Mouse (Mus musculus): ENCODE data around the gene Fzd2. TPM values are rescaled to one million over a fixed set of nuclear protein-coding genes. Genes with fewer than 3 reads are reported as not detected.

The Fzd2 gene
- polyA plus RNA-seq, 1 experiment from 2014 or later = 6.0 TPM

- 85% methylated on average over 13 of the region's 13 CpGs for WGBS
- H3K4me2 ChIP-seq (ENCODE audit: low read length) = no peak overlapping the region
- H3K36me3 ChIP-seq (ENCODE audit: control insufficient read depth, insufficient read depth, low read length) = no peaks in the 10 kb centered on the region
- H3K9me3 ChIP-seq (ENCODE audit: control insufficient read depth, low read length) = no peaks in the 10 kb centered on the region
- H3K27me3 ChIP-seq (replicated peaks; ENCODE audit: control insufficient read depth, insufficient read depth, low read length) = no peaks in the 10 kb centered on the region
- no peak overlapping the region for H3K27ac ChIP-seq (ENCODE audit: low read depth, low read length)
- no peaks in the 10 kb centered on the region for H3K4me1 ChIP-seq (ENCODE audit: control insufficient read depth, insufficient read depth, low read depth, low read length)
- no peak overlapping the region for H3K4me3 ChIP-seq (ENCODE audit: low read length)
- ATAC-seq = no peak
- no peak overlapping the region for H3K9ac ChIP-seq (ENCODE audit: low read depth, low read length)
These were observed 42.0 kb downstream of the Fzd2 start for GRCm38 (mm10) chr11:102646226-102646625.

- 85% methylated on average over 12 of the region's 12 CpGs for WGBS
- H3K4me2 ChIP-seq (ENCODE audit: low read length) = no peak overlapping the region
- no peak overlapping the region for H3K9ac ChIP-seq (ENCODE audit: low read depth, low read length)
- no peaks in the 10 kb centered on the region for H3K4me1 ChIP-seq (ENCODE audit: control insufficient read depth, insufficient read depth, low read depth, low read length)
- no peak for ATAC-seq
- no peaks in the 10 kb centered on the region for H3K27me3 ChIP-seq (replicated peaks; ENCODE audit: control insufficient read depth, insufficient read depth, low read length)
- H3K9me3 ChIP-seq (ENCODE audit: control insufficient read depth, low read length) = no peaks in the 10 kb centered on the region
- no peaks in the 10 kb centered on the region for H3K36me3 ChIP-seq (ENCODE audit: control insufficient read depth, insufficient read depth, low read length)
- no peak overlapping the region for H3K27ac ChIP-seq (ENCODE audit: low read depth, low read length)
- no peak overlapping the region for H3K4me3 ChIP-seq (ENCODE audit: low read length)
These were observed 43.7 kb downstream of the Fzd2 start for GRCm38 (mm10) chr11:102647885-102648284.

GRCm38 (mm10) chr11:102651381-102651780 lies 47.2 kb downstream of the Fzd2 start:
- no peaks in the 10 kb centered on the region for H3K4me1 ChIP-seq (ENCODE audit: control insufficient read depth, insufficient read depth, low read depth, low read length)
- no peaks in the 10 kb centered on the region for H3K27me3 ChIP-seq (replicated peaks; ENCODE audit: control insufficient read depth, insufficient read depth, low read length)
- ATAC-seq = no peak
- no peak overlapping the region for H3K4me3 ChIP-seq (ENCODE audit: low read length)
- 3% methylated on average over 9 of the region's 9 CpGs for WGBS
- no peak overlapping the region; the same call in 1 of the 2 replicates for H3K4me2 ChIP-seq (ENCODE audit: low read length)
- no peaks in the 10 kb centered on the region for H3K9me3 ChIP-seq (ENCODE audit: control insufficient read depth, low read length)
- no peak overlapping the region for H3K9ac ChIP-seq (ENCODE audit: low read depth, low read length)
- no peak overlapping the region for H3K27ac ChIP-seq (ENCODE audit: low read depth, low read length)
- H3K36me3 ChIP-seq (ENCODE audit: control insufficient read depth, insufficient read depth, low read length) = no peaks in the 10 kb centered on the region

- H3K9me3 ChIP-seq (ENCODE audit: control insufficient read depth, low read length) = no peaks in the 10 kb centered on the region
- no peak overlapping the region for H3K4me2 ChIP-seq (ENCODE audit: low read length)
- H3K36me3 ChIP-seq (ENCODE audit: control insufficient read depth, insufficient read depth, low read length) = no peaks in the 10 kb centered on the region
- no peak overlapping the region for H3K4me3 ChIP-seq (ENCODE audit: low read length)
- no peak overlapping the region for H3K9ac ChIP-seq (ENCODE audit: low read depth, low read length)
- no peak for ATAC-seq
- H3K27ac ChIP-seq (ENCODE audit: low read depth, low read length) = no peak overlapping the region
- H3K4me1 ChIP-seq (ENCODE audit: control insufficient read depth, insufficient read depth, low read depth, low read length) = no peaks in the 10 kb centered on the region
- H3K27me3 ChIP-seq (replicated peaks; ENCODE audit: control insufficient read depth, insufficient read depth, low read length) = no peaks in the 10 kb centered on the region
- WGBS = 67% methylated on average over 3 of the region's 3 CpGs
These were observed 48.6 kb downstream of the Fzd2 start for GRCm38 (mm10) chr11:102652844-102653243.

GRCm38 (mm10) chr11:102655888-102656287 lies 51.7 kb downstream of the Fzd2 start:
- Histone ChIP-seq H3K4me3 (ENCODE audit: low read length) (no peak overlapping the region), H3K4me1 (ENCODE audit: control insufficient read depth, insufficient read depth, low read depth, low read length) (no peaks in the 10 kb centered on the region), H3K9me3 (ENCODE audit: control insufficient read depth, low read length) (no peaks in the 10 kb centered on the region), H3K4me2 (ENCODE audit: low read length) (no peak overlapping the region), H3K9ac (ENCODE audit: low read depth, low read length) (no peak overlapping the region), H3K36me3 (ENCODE audit: control insufficient read depth, insufficient read depth, low read length) (no peaks in the 10 kb centered on the region), H3K27me3 (replicated peaks; ENCODE audit: control insufficient read depth, insufficient read depth, low read length) (no peaks in the 10 kb centered on the region), H3K27ac (ENCODE audit: low read depth, low read length) (no peak overlapping the region)
- no peak for ATAC-seq
- WGBS = 78% methylated on average over 8 of the region's 8 CpGs

- Histone ChIP-seq H3K27me3 (replicated peaks; ENCODE audit: control insufficient read depth, insufficient read depth, low read length) (no peaks in the 10 kb centered on the region), H3K4me2 (ENCODE audit: low read length) (no peak overlapping the region), H3K4me3 (ENCODE audit: low read length) (no peak overlapping the region), H3K4me1 (ENCODE audit: control insufficient read depth, insufficient read depth, low read depth, low read length) (no peaks in the 10 kb centered on the region), H3K36me3 (ENCODE audit: control insufficient read depth, insufficient read depth, low read length) (no peaks in the 10 kb centered on the region), H3K27ac (ENCODE audit: low read depth, low read length) (no peak overlapping the region), H3K9ac (ENCODE audit: low read depth, low read length) (no peak overlapping the region), H3K9me3 (ENCODE audit: control insufficient read depth, low read length) (no peaks in the 10 kb centered on the region)
- 25% methylated on average over 4 of the region's 4 CpGs for WGBS
- ATAC-seq = no peak
These were observed 52.2 kb downstream of the Fzd2 start for GRCm38 (mm10) chr11:102656326-102656926.

- Histone ChIP-seq H3K4me1 (ENCODE audit: control insufficient read depth, insufficient read depth, low read depth, low read length) (no peaks in the 10 kb centered on the region), H3K27ac (ENCODE audit: low read depth, low read length) (no peak overlapping the region), H3K36me3 (ENCODE audit: control insufficient read depth, insufficient read depth, low read length) (no peaks in the 10 kb centered on the region), H3K9ac (ENCODE audit: low read depth, low read length) (no peak overlapping the region), H3K4me3 (ENCODE audit: low read length) (no peak overlapping the region), H3K9me3 (ENCODE audit: control insufficient read depth, low read length) (no peaks in the 10 kb centered on the region), H3K4me2 (ENCODE audit: low read length) (no peak overlapping the region), H3K27me3 (replicated peaks; ENCODE audit: control insufficient read depth, insufficient read depth, low read length) (no peaks in the 10 kb centered on the region)
- 63% methylated on average over 6 of the region's 6 CpGs for WGBS
- ATAC-seq = no peak
These were observed 52.7 kb downstream of the Fzd2 start for GRCm38 (mm10) chr11:102656931-102657330.

Other genes starting within 250 kb of the Fzd2 start
- gene Slc4a1, start 238.2 kb upstream of the Fzd2 start, polyA plus RNA-seq (2015; fragmentation: Nextera tagmentation; extraction: Ambion mirVana) = 1.4 and 3.2 TPM in 2 replicates
- gene Rundc3a, start 211.0 kb upstream of the Fzd2 start, polyA plus RNA-seq (2015; fragmentation: Nextera tagmentation; extraction: Ambion mirVana) = 127 and 136 TPM in 2 replicates
- 182 and 187 TPM in 2 replicates for gene Slc25a39, start 196.4 kb upstream of the Fzd2 start, polyA plus RNA-seq (2015; fragmentation: Nextera tagmentation; extraction: Ambion mirVana)
- 95.4 and 100 TPM in 2 replicates for gene Grn, start 174.1 kb upstream of the Fzd2 start, polyA plus RNA-seq (2015; fragmentation: Nextera tagmentation; extraction: Ambion mirVana)
- 17.8 and 17.9 TPM in 2 replicates for gene Fam171a2, start 156.7 kb upstream of the Fzd2 start, polyA plus RNA-seq (2015; fragmentation: Nextera tagmentation; extraction: Ambion mirVana)
- 9.4 and 13.1 TPM in 2 replicates for gene Itga2b, start 134.3 kb upstream of the Fzd2 start, polyA plus RNA-seq (2015; fragmentation: Nextera tagmentation; extraction: Ambion mirVana)
- gene Gpatch8, start 48.0 kb upstream of the Fzd2 start, polyA plus RNA-seq (2015; fragmentation: Nextera tagmentation; extraction: Ambion mirVana) = 52.9 and 60.5 TPM in 2 replicates
- gene Gm11627, start 24.9 kb upstream of the Fzd2 start, polyA plus RNA-seq (2015; fragmentation: Nextera tagmentation; extraction: Ambion mirVana) = 2.8 and 4.1 TPM in 2 replicates
- gene Meioc, start 59.3 kb downstream of the Fzd2 start, polyA plus RNA-seq (2015; fragmentation: Nextera tagmentation; extraction: Ambion mirVana) = 0.15 and 0.17 TPM in 2 replicates
- gene Ccdc43, start 93.4 kb downstream of the Fzd2 start, polyA plus RNA-seq (2015; fragmentation: Nextera tagmentation; extraction: Ambion mirVana) = 33.3 and 34.8 TPM in 2 replicates
- gene Adam11, start 157.0 kb downstream of the Fzd2 start, polyA plus RNA-seq (2015; fragmentation: Nextera tagmentation; extraction: Ambion mirVana) = 23.6 and 27.7 TPM in 2 replicates
- 27.6 and 29.8 TPM in 2 replicates for gene Gjc1, start 215.3 kb downstream of the Fzd2 start, polyA plus RNA-seq (2015; fragmentation: Nextera tagmentation; extraction: Ambion mirVana)
- 14.9 and 19.5 TPM in 2 replicates for gene Higd1b, start 231.5 kb downstream of the Fzd2 start, polyA plus RNA-seq (2015; fragmentation: Nextera tagmentation; extraction: Ambion mirVana)

All from hindbrain, embryonic 16.5 days (tissue).